Mouse (Mus musculus) C2C12 (cell line): ENCODE measurements at regions not wholly inside any gene's neighbourhood (a gene's known extent, or its start where the extent isn't known, plus 50 kb on each side); places are given as distances from the start of the nearest gene placed in this dataset.

Experiments
- H3K27me3 ChIP-seq: one replicate; pipeline ENCODE4 v1.6.1; 2011; ENCODE audit not compliant: control insufficient read depth, insufficient read depth, insufficient read length
- H3K36me3 ChIP-seq: one replicate; pipeline ENCODE4 v1.6.1; 2011; ENCODE audit not compliant: control insufficient read depth, insufficient read depth
- H3K4me3 ChIP-seq: one replicate; pipeline ENCODE4 v1.5.1; 2011; ENCODE audit warnings: mild to moderate bottlenecking, control low read depth; ENCODE audit not compliant: poor library complexity, insufficient read depth, severe bottlenecking
- H3K79me2 ChIP-seq: one replicate; pipeline ENCODE4 v1.6.1; 2011; ENCODE audit not compliant: control insufficient read depth, insufficient read depth
- H3K79me3 ChIP-seq: one replicate; pipeline ENCODE4 v1.6.1; 2011; ENCODE audit warnings: low read depth, control low read depth
- H3ac ChIP-seq: one replicate; pipeline ENCODE3; 2011; ENCODE audit warnings: low read depth; ENCODE audit not compliant: control insufficient read depth, insufficient read length
- CEBPB ChIP-seq: IDR thresholded peaks from one replicate; pipeline ENCODE4 v1.6.1; 2011; ENCODE audit warnings: low read depth, mild to moderate bottlenecking, control low read depth, moderate library complexity
- CTCF ChIP-seq: IDR thresholded peaks from one replicate; pipeline ENCODE4 v1.5.1; 2011; ENCODE audit not compliant: control insufficient read depth, insufficient read depth, insufficient read length
- FOSL1 ChIP-seq: IDR thresholded peaks from one replicate; pipeline ENCODE4 v1.8.0; 2011; ENCODE audit warnings: mild to moderate bottlenecking, low read length; ENCODE audit not compliant: poor library complexity, insufficient read depth, severe bottlenecking
- MAX ChIP-seq: IDR thresholded peaks from one replicate; pipeline ENCODE4 v1.6.1; 2011; ENCODE audit warnings: mild to moderate bottlenecking, control low read depth
- MYOD1 ChIP-seq: IDR thresholded peaks from one replicate; pipeline ENCODE4 v1.6.1; 2011; ENCODE audit warnings: low read depth; ENCODE audit not compliant: control insufficient read depth, insufficient read length
- MYOG ChIP-seq: IDR thresholded peaks from one replicate; pipeline ENCODE4 v1.6.1; 2011; ENCODE audit not compliant: control insufficient read depth, insufficient read length; ENCODE audit errors: extremely low read depth
- USF1 ChIP-seq: IDR thresholded peaks from one replicate; pipeline ENCODE4 v1.6.1; 2011; ENCODE audit warnings: low read depth, mild to moderate bottlenecking, control low read depth, moderate library complexity

GRCm38 (mm10) chr15:70982719-70983118 is 2851.6 kb upstream of the Gm6569 start:
- TF ChIP-seq CEBPB (no peak), FOSL1 (no peak), MYOG (no peak)
- H3K79me3 ChIP-seq = no peaks in the 10 kb centered on the region
- no peak overlapping the region for H3ac ChIP-seq
- no peaks in the 10 kb centered on the region for H3K36me3 ChIP-seq
- H3K27me3 ChIP-seq = no peaks in the 10 kb centered on the region
- H3K4me3 ChIP-seq = no peak overlapping the region
- no peaks in the 10 kb centered on the region for H3K79me2 ChIP-seq

- Histone ChIP-seq H3K36me3 (no peaks in the 10 kb centered on the region), H3K79me3 (no peaks in the 10 kb centered on the region), H3ac (no peak overlapping the region), H3K4me3 (no peak overlapping the region), H3K27me3 (no peaks in the 10 kb centered on the region), H3K79me2 (no peaks in the 10 kb centered on the region)
- TF ChIP-seq CEBPB = no peak
- TF ChIP-seq MYOG = no peak
- TF ChIP-seq MYOD1 = no peak
- no peak for TF ChIP-seq CTCF
- TF ChIP-seq FOSL1 = no peak
- TF ChIP-seq MAX = no peak
- no peak for TF ChIP-seq USF1
Measured at GRCm38 (mm10) chr15:70987973-70988570, 2846.3 kb upstream of the Gm6569 start.

GRCm38 (mm10) chr15:70993397-70993796 is 2841.0 kb upstream of the Gm6569 start:
- no peaks in the 10 kb centered on the region for H3K79me2 ChIP-seq
- no peak overlapping the region for H3K4me3 ChIP-seq
- H3K27me3 ChIP-seq = no peaks in the 10 kb centered on the region
- TF ChIP-seq MAX = no peak
- TF ChIP-seq MYOD1 = no peak
- TF ChIP-seq CEBPB = no peak
- no peak for TF ChIP-seq USF1
- TF ChIP-seq MYOG = no peak
- TF ChIP-seq CTCF = no peak
- TF ChIP-seq FOSL1 = no peak
- no peak overlapping the region for H3ac ChIP-seq
- H3K36me3 ChIP-seq = no peaks in the 10 kb centered on the region
- no peaks in the 10 kb centered on the region for H3K79me3 ChIP-seq

GRCm38 (mm10) chr15:71010362-71010761 is 2824.0 kb upstream of the Gm6569 start:
- H3ac ChIP-seq = no peak overlapping the region
- no peaks in the 10 kb centered on the region for H3K36me3 ChIP-seq
- no peaks in the 10 kb centered on the region for H3K27me3 ChIP-seq
- H3K4me3 ChIP-seq = no peak overlapping the region
- no peak for TF ChIP-seq FOSL1
- H3K79me3 ChIP-seq = no peaks in the 10 kb centered on the region
- H3K79me2 ChIP-seq = no peaks in the 10 kb centered on the region

DNA sequence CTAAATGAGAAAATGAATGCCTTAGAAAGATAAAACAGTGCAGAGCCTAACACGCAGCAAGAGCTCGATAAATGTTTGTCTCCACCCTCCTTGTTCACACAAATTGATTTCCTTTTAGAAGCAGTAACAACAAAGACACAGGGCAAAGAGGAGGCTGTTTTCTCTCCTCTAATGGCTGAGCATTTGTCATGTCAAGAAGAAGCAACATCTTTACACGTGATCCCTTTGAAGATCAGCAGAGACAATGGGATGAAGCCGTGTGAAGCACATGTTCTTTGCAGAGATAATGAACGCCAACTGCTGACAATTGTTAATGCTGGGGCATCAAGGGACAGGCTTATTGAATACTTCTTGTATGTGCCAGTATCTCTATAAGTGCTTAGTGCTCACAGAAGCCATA is 2823.6 kb upstream of the Gm6569 start:
- Histone ChIP-seq H3K79me2 (no peaks in the 10 kb centered on the region), H3K27me3 (no peaks in the 10 kb centered on the region), H3K36me3 (no peaks in the 10 kb centered on the region), H3K4me3 (no peak overlapping the region), H3K79me3 (no peaks in the 10 kb centered on the region), H3ac (no peak overlapping the region)
- TF ChIP-seq CTCF (no peak), CEBPB (no peak), MYOD1 (no peak)

DNA sequence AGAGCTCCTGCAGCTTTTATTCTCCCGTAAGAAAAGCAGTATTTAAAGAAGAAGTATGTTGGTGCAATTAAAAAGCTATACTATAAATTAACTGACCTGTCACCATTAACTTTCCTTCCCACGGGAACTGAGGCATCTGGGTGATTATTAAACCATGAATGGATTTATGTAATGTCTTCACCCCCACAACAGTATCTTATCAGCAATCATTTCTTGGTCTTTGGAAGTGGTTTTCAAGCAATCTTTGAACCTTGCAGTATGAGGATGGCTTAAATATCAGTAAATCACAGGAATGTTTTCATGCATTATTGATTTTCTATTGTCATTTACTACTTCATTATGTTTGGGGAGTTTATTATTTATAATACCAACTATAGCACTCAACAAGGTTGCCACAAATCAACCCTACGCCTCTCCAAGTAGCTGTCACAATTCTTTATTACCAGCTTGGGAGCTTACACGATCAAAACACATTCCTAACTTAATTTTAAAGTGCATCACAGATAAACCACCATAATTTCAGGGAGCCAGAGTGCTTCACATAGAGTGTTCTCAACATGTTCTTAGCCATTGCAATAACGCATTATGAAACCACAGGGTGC is 2780.0 kb upstream of the Gm6569 start:
- Histone ChIP-seq H3K79me2 (no peaks in the 10 kb centered on the region), H3K4me3 (no peak overlapping the region), H3K79me3 (no peaks in the 10 kb centered on the region), H3ac (no peak overlapping the region), H3K36me3 (no peaks in the 10 kb centered on the region), H3K27me3 (no peaks in the 10 kb centered on the region)
- TF ChIP-seq MYOD1 (no peak), CEBPB (no peak), CTCF (no peak)
